Mouse (Mus musculus): ENCODE measurements around the gene Utf1.

The Utf1 gene

DNA sequence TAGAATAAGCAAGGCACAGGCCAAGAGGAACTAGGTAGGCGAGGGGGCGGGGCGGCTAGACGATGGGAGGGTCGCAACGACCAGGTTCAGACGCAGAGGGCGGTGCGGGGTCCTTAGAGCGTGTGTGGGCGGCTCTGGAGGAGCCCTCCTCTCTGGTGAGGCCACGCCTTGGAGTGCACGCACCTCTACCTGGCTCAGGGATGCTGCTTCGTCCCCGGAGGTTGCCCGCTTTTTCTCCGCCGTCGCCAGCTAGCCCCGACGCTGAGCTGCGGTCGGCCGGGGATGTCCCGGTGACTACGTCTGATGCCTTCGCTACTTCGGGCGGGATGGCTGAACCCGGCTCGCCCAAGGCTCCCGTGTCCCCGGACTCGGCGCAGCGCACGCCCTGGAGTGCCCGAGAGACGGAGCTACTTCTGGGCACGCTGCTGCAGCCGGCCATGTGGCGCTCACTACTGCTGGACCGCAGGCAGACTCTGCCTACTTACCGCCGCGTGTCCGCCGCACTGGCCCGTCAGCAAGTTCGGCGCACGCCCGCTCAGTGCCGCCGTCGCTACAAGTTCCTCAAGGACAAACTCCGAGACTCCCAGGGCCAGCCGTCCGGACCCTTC, at the start of gene Utf1:
TSS of gene Utf1 (plus strand) at position 116 of the 608 bp plus-strand sequence.
- DNase-seq (ENCODE audit: low read depth): no peak

DNA sequence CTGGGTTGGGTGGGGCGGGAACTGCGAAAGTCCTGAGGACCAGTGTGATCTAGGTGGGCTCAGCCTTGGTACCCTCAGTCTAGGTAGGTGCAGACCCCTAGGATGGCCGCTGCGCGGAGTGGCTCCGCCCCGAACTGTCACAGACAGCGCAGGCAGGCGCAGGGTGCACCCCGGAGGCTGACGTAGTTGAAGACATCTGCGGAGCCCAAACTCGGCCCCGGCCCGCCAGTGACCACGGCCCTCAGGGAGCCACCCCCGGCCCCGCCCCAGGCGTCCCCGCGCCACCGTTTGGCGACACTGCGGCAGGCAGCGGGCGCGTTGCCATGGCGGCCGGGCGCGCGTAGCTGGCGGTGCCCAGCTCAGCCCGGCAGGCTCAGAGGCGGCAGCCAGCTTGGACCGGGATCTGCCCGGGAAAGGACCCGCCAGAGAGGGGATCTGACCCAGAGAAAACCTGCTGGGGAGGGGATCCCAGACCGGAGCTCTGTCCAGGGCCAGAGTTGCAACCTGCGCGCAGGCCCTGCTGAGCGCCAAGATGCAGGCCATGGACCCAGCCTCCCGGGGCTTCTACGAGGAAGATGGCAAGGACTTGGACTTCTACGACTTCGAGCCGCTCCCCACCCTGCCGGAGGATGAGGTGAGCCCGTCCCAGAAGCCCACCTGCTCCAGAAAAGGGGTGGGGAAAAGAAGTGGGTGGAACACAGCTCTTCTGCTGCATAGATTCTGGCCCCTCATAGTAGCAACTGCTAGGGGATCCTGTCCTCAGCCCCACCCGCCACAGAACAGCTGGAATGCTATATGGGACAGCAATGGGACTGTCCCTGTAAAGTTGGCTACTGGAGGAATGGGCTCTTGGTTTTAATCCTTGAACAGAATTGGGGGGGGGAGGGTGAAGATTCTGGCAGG, 48.7 kb upstream of the Utf1 start, which contains the start of gene Kndc1:
TSS of gene Kndc1 (plus strand) at position 42 of the 903 bp plus-strand sequence.
- no peak for DNase-seq (ENCODE audit: low read depth)

GRCm38 (mm10) chr7:139896271-139896670, 47.3 kb upstream of the Utf1 start:
- no peak for DNase-seq (ENCODE audit: low read depth)

DNA sequence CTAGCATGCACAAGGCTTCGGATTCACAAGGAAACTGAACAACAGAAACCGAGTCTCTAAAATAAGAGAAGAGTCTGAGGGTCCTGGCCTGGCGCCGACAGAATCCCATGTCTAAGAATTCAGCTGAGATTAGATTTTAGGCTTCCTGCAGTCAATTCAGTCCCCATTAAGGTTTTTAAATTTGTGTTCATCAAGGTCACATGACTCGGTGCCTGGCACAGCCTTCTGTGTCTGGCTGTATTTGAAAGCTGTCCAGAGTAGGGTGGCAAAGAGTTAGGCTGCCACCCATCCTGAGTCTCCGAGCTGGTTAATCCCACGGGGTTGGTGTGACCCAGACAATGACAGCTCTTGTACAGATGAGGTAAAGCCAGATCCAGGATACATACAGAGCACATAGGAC, 46.8 kb upstream of the Utf1 start:
- no peak for DNase-seq (ENCODE audit: low read depth)

DNA sequence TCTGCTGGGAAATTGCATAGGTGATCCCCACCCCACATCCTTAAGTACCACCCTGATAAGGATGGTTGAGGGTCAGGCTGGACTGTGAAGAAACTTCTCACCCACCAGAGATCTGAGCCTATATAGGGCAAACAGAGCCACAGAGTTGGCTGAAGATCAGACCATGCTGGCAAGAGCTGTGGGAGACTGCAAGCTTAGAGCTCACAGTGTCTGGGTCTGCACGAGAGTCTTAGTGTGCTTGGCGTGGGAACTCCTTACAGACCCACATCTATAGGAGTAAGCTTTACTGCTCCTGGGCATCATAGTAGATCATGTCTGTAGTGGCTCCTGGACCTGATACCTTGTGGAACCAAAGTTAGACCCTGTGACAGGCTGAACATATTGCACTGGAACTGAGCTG, 45.0 kb upstream of the Utf1 start:
- DNase-seq (ENCODE audit: low read depth): no peak

GRCm38 (mm10) chr7:139899505-139899904, 44.1 kb upstream of the Utf1 start:
- no peak for DNase-seq (ENCODE audit: low read depth)

DNA sequence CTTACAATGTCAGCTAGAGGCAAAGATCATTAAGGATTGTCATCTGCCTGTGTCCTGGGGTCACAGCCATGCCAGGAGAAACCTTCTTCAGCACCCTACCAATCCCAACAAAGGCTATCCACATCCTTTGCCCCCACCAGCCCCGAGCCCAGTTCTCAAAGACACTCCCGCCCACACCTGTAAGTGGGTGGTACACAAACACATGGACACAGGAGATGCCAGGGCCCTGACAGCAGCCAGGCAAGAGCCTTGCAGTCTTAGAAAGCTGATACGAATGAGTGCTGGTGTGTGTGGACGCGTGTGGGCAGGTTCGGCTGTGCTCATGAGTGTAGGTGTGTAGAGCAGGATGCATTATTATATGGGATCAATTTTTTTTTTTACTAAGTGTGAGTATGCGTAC, 43.1 kb upstream of the Utf1 start:
- no peak for DNase-seq (ENCODE audit: low read depth)

DNA sequence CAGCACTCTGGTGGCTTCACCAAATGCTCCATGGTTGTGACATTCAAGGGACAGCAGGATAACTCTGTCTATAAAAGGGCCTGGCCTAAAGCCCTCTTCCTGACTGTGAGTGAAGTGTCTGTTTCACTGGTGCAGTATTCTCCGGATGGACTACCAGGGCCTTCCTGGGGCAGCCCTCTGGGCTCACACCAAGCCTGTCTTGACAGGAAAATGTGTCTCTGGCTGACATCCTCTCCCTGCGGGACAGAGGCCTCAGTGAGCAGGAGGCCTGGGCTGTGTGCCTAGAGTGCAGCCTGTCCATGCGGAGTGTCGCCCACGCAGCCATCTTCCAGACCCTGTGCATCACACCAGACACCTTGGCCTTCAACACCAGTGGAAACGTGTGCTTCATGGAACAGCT, 42.7 kb upstream of the Utf1 start:
- DNase-seq (ENCODE audit: low read depth): no peak

- no peak for DNase-seq (ENCODE audit: low read depth)
Measured at GRCm38 (mm10) chr7:139901981-139902380, 41.6 kb upstream of the Utf1 start.

DNA sequence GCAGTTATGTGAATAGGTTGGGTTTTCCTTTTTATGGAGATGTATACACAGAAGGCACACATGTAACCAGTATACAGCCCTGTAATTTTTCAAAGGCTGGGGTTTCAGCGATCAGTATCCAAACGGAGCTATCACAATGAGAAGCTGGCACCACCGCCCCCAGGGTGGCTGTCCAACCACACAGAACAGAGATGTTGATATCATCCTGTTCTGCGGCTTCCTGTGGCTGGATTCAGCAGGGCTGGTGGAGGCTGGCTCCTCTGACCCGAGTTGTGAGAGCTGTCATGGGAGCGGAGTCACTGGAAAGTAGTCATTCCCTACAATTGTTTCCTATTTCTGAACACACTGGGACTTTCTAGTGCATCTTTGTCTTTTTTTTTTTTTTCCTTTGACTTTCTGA, 38.3 kb upstream of the Utf1 start:
- DNase-seq (ENCODE audit: low read depth): no peak

GRCm38 (mm10) chr7:139905661-139906060, 37.9 kb upstream of the Utf1 start:
- DNase-seq (ENCODE audit: low read depth): peak; percentile 23

GRCm38 (mm10) chr7:139908176-139908575, 35.4 kb upstream of the Utf1 start:
- DNase-seq (ENCODE audit: low read depth): peak; percentile 18

DNA sequence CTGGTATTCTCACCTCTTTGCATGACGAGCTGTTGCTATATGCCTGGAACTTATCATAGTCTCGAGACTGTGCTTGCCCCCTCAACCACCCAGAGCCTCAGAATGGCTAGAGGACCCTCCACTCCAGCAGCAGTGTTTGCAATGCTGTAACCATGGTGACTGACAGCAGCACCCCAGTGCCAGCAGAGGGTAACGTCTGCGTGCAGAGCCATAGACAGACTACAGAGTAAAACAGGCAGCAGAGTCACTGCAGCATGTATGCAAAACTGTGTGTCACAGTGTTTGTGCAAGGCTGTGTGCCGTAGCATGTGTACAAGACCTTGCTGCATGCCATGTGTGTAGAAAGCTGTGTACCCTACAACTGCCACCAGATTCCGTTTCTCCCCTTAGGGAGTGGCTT, 34.1 kb upstream of the Utf1 start:
- no peak for DNase-seq (ENCODE audit: low read depth)

DNA sequence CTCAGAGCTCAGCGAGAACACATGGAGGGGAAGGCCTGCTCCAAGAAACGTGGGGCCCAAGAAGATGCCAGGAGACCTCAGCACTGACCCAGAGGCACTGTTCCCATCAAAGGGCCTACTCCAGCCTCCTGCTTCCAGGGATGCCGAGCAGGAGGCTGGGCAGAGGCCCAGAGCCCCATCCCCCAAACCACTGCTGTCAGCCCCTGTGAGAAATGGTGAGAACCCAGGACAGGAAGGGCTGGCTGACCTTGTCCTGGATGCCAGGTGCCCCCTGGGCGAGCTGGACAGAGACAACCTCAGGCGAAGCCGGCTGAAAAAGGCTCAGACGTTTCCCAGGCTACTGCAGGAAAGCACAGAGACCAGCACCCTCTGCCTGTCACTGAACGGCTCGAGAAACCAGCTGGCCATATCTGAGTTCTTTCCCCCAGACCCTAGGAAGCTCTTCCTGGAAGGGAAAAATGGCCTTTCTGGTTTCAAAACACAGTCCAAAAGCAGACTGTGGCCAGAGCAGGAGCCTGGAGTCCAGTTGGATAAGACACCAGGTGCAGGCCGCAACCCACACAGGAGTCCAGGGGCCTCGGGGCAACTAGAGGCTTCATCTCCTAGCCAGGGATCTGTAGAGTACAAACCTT, 33.3 kb upstream of the Utf1 start:
- no peak for DNase-seq (ENCODE audit: low read depth)

DNA sequence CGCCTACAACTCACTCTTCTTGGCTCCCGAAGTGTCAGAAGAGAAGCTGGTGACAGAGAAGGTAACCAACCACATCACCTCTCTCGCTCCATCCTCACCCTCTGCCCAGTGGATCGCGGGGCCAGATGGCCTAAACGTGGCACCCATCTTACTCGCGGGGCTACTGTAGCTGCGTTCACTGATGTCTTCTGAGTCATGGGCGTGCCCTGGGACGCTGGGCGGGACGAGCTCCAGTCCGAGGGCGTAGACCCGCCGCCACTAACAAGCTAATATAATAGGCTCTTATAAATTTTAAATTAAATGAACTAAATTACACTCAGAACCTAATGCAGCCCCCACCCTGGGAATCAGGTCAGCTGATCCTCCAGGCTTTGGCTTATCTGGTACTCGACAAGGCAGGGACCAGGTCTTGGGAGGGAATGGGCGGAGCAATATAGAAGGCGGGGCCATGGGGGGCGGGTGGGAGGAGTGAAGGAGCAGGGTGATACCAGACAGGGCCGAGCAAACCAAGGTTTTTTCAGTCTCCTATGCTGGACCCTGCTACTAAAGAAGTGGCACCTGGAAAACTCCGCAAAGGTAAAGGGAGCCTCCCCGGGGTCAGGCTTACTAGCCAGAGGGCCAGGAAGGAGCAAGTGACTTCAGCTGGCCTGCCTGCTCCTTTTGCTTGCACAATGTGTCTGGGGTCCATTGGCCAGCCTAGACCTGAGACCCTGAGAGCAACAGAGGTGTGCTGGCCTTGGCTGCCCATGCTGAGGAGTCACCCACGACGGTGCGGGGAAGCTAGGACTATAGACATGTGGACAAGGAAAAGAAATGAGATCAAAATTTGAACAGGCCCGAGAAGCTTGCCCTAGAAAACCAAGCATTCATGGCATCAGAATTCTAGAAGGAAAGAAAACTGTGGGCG, 29.2 kb upstream of the Utf1 start:
- no peak for DNase-seq (ENCODE audit: low read depth)

DNA sequence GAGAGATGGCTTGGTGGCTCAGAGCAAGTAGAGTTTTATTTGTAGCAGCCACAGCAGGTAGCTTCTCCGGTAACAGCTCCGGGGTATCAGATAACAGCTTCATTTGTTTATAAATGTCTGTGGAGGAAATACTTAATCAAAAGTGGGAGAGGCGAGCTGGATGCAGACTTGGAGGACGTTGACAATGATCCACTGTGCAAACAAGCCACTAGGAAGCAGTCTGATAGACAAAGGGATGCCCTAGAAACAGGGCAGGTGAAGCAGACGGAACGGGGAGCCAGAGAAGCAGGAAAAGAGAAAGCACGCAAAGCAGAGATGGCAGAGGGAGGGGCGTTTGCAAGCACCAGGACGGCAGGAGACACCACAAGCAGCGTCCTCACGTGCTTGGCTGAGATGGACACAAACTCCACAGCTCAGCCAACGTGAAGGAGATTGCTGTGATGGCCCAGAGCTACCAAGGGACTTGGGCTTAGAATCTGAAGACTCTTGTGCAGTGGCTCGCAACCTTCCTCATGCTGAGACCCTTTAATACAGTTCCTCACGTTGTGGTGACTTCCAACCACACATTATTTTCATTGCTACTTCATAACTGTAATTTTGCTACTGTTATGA, 27.8 kb upstream of the Utf1 start:
- DNase-seq (ENCODE audit: low read depth): no peak

DNA sequence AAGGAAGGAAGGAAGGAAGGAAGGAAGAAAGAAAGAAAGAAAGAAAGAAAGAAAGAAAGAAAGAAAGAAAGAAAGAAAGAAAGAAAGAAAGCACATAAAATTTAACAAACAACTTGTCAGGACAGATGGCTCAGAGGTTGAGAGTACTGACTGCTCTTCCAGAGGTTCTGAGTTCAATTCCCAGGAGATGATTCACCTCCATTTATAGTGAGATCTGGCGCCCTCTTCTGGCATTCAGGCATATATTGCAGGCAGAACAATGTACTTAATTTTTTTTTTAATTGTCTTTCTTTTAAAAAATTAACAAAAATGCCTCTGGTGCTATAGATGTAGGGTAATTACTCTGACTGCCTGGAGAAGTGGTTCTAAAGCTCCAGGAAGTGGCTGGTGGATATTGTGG, 27.2 kb upstream of the Utf1 start:
- no peak for DNase-seq (ENCODE audit: low read depth)

- no peak for DNase-seq (ENCODE audit: low read depth)
Measured at GRCm38 (mm10) chr7:139918262-139918661, 25.3 kb upstream of the Utf1 start.

GRCm38 (mm10) chr7:139930732-139931131, 12.9 kb upstream of the Utf1 start:
- no peak for DNase-seq (ENCODE audit: low read depth)

DNA sequence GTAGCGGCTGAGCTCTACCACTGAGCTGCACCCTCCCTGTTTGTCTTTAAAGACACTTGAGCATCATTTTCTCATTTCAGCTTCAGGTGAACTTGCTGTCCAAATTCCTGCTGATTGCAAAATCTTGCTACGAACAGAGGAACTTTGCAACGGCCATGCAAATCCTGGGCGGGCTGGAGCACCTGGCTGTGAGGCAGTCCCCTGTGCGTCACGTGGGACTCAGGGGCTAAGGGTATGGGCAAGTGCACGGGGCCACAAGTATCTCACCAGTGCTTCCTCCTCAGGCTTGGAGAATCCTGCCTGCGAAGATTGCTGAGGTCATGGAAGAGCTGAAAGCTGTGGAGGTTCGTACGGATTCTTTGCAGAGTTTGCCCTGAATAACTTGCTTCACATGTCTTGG, 6.9 kb upstream of the Utf1 start:
- DNase-seq (ENCODE audit: low read depth): no peak

- DNase-seq (ENCODE audit: low read depth): no peak
Measured at GRCm38 (mm10) chr7:139937138-139937537, 6.5 kb upstream of the Utf1 start.

DNA sequence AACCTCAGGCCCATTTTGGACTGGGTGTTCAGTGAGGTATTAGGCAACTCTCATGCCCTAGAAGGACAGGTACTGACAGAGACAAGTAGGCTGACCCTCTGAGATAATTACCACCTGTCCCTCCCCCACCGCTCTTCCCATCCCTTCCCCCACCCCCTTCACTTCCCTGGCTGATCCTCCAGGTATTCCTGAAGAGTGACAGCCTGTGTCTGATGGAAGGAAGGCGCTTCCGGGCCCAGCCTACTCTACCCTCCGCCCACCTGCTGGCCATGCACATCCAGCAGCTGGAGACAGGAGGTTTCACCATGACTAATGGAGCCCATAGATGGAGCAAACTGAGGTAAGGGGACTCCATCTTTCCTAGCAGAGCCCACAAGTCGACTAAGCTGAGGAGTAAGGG, 5.8 kb upstream of the Utf1 start:
- DNase-seq (ENCODE audit: low read depth): no peak
